Mouse (Mus musculus): ENCODE results near the gene Slc22a21. TPM values are rescaled to one million over a fixed set of nuclear protein-coding genes. Genes with fewer than 3 reads are reported as not detected.

Slc22a21 gene
- polyA plus RNA-seq, 1 experiment, result 1.5 TPM

GRCm38 (mm10) chr11:53929741-53930140, 50.4 kb downstream of the Slc22a21 start:
- Histone ChIP-seq H3K36me3 (ENCODE audit: control insufficient read depth, insufficient read depth) (no peaks in the 10 kb centered on the region), H3ac (ENCODE audit: control insufficient read depth, insufficient read length, low read depth) (no peak overlapping the region), H3K79me2 (ENCODE audit: control insufficient read depth, insufficient read depth) (no peaks in the 10 kb centered on the region), H3K79me3 (ENCODE audit: low read depth) (no peaks in the 10 kb centered on the region), H3K27me3 (ENCODE audit: control insufficient read depth, insufficient read depth, insufficient read length) (no peaks in the 10 kb centered on the region), H3K4me3 (ENCODE audit: insufficient read depth, poor library complexity, severe bottlenecking) (no peak overlapping the region)
- TF ChIP-seq CTCF (IDR thresholded peaks at IDR 0.05; ENCODE audit: control insufficient read depth, insufficient read depth, insufficient read length) (no peak), MYOD1 (IDR thresholded peaks at IDR 0.05; ENCODE audit: control insufficient read depth, insufficient read length, low read depth) (no peak), FOSL1 (IDR thresholded peaks at IDR 0.05; ENCODE audit: insufficient read depth, low read length, poor library complexity, severe bottlenecking) (no peak), USF1 (IDR thresholded peaks at IDR 0.05; ENCODE audit: low read depth) (no peak), MAX (IDR thresholded peaks at IDR 0.05) (no peak), MYOG (IDR thresholded peaks at IDR 0.05; ENCODE audit: control insufficient read depth, extremely low read depth, insufficient read length) (no peak), CEBPB (IDR thresholded peaks at IDR 0.05; ENCODE audit: low read depth) (no peak)

GRCm38 (mm10) chr11:53928585-53928984, 51.5 kb downstream of the Slc22a21 start:
- Histone ChIP-seq H3K79me2 (ENCODE audit: control insufficient read depth, insufficient read depth) (no peaks in the 10 kb centered on the region), H3ac (ENCODE audit: control insufficient read depth, insufficient read length, low read depth) (no peak overlapping the region), H3K79me3 (ENCODE audit: low read depth) (no peaks in the 10 kb centered on the region), H3K36me3 (ENCODE audit: control insufficient read depth, insufficient read depth) (no peaks in the 10 kb centered on the region), H3K27me3 (ENCODE audit: control insufficient read depth, insufficient read depth, insufficient read length) (no peaks in the 10 kb centered on the region), H3K4me3 (ENCODE audit: insufficient read depth, poor library complexity, severe bottlenecking) (no peak overlapping the region)
- TF ChIP-seq USF1 (IDR thresholded peaks at IDR 0.05; ENCODE audit: low read depth) (no peak), MYOG (IDR thresholded peaks at IDR 0.05; ENCODE audit: control insufficient read depth, extremely low read depth, insufficient read length) (no peak), MYOD1 (IDR thresholded peaks at IDR 0.05; ENCODE audit: control insufficient read depth, insufficient read length, low read depth) (no peak), MAX (IDR thresholded peaks at IDR 0.05) (no peak), FOSL1 (IDR thresholded peaks at IDR 0.05; ENCODE audit: insufficient read depth, low read length, poor library complexity, severe bottlenecking) (no peak), CTCF (IDR thresholded peaks at IDR 0.05; ENCODE audit: control insufficient read depth, insufficient read depth, insufficient read length) (no peak), CEBPB (IDR thresholded peaks at IDR 0.05; ENCODE audit: low read depth) (no peak)

GRCm38 (mm10) chr11:53926303-53926702, 53.8 kb downstream of the Slc22a21 start:
- Histone ChIP-seq H3K79me2 (ENCODE audit: control insufficient read depth, insufficient read depth) (no peaks in the 10 kb centered on the region), H3K36me3 (ENCODE audit: control insufficient read depth, insufficient read depth) (no peaks in the 10 kb centered on the region), H3ac (ENCODE audit: control insufficient read depth, insufficient read length, low read depth) (no peak overlapping the region), H3K4me3 (ENCODE audit: insufficient read depth, poor library complexity, severe bottlenecking) (no peak overlapping the region), H3K27me3 (ENCODE audit: control insufficient read depth, insufficient read depth, insufficient read length) (no peaks in the 10 kb centered on the region), H3K79me3 (ENCODE audit: low read depth) (no peaks in the 10 kb centered on the region)
- no peak for TF ChIP-seq USF1 (IDR thresholded peaks at IDR 0.05; ENCODE audit: low read depth)
- no peak for TF ChIP-seq FOSL1 (IDR thresholded peaks at IDR 0.05; ENCODE audit: insufficient read depth, low read length, poor library complexity, severe bottlenecking)
- TF ChIP-seq MYOG (IDR thresholded peaks at IDR 0.05; ENCODE audit: control insufficient read depth, extremely low read depth, insufficient read length), result no peak
- no peak for TF ChIP-seq CTCF (IDR thresholded peaks at IDR 0.05; ENCODE audit: control insufficient read depth, insufficient read depth, insufficient read length)
- TF ChIP-seq MYOD1 (IDR thresholded peaks at IDR 0.05; ENCODE audit: control insufficient read depth, insufficient read length, low read depth), result no peak
- no peak for TF ChIP-seq CEBPB (IDR thresholded peaks at IDR 0.05; ENCODE audit: low read depth)
- TF ChIP-seq MAX (IDR thresholded peaks at IDR 0.05), result no peak

- no peak overlapping the region for H3ac ChIP-seq (ENCODE audit: control insufficient read depth, insufficient read length, low read depth)
- H3K79me3 ChIP-seq (ENCODE audit: low read depth), result no peaks in the 10 kb centered on the region
- H3K4me3 ChIP-seq (ENCODE audit: insufficient read depth, poor library complexity, severe bottlenecking), result no peak overlapping the region
- H3K79me2 ChIP-seq (ENCODE audit: control insufficient read depth, insufficient read depth), result no peaks in the 10 kb centered on the region
- H3K36me3 ChIP-seq (ENCODE audit: control insufficient read depth, insufficient read depth), result no peaks in the 10 kb centered on the region
- TF ChIP-seq MYOG (IDR thresholded peaks at IDR 0.05; ENCODE audit: control insufficient read depth, extremely low read depth, insufficient read length) (no peak), MAX (IDR thresholded peaks at IDR 0.05) (no peak), CEBPB (IDR thresholded peaks at IDR 0.05; ENCODE audit: low read depth) (no peak), FOSL1 (IDR thresholded peaks at IDR 0.05; ENCODE audit: insufficient read depth, low read length, poor library complexity, severe bottlenecking) (no peak), MYOD1 (IDR thresholded peaks at IDR 0.05; ENCODE audit: control insufficient read depth, insufficient read length, low read depth) (no peak), CTCF (IDR thresholded peaks at IDR 0.05; ENCODE audit: control insufficient read depth, insufficient read depth, insufficient read length) (no peak), USF1 (IDR thresholded peaks at IDR 0.05; ENCODE audit: low read depth) (no peak)
- H3K27me3 ChIP-seq (ENCODE audit: control insufficient read depth, insufficient read depth, insufficient read length), result no peaks in the 10 kb centered on the region
Observed at GRCm38 (mm10) chr11:53918851-53919250, 61.3 kb downstream of the Slc22a21 start.

GRCm38 (mm10) chr11:53911011-53911410, 69.1 kb downstream of the Slc22a21 start:
- H3ac ChIP-seq (ENCODE audit: control insufficient read depth, insufficient read length, low read depth), result no peak overlapping the region
- no peaks in the 10 kb centered on the region for H3K79me2 ChIP-seq (ENCODE audit: control insufficient read depth, insufficient read depth)
- TF ChIP-seq CTCF (IDR thresholded peaks at IDR 0.05; ENCODE audit: control insufficient read depth, insufficient read depth, insufficient read length) (no peak), CEBPB (IDR thresholded peaks at IDR 0.05; ENCODE audit: low read depth) (no peak), MYOD1 (IDR thresholded peaks at IDR 0.05; ENCODE audit: control insufficient read depth, insufficient read length, low read depth) (no peak), MAX (IDR thresholded peaks at IDR 0.05) (no peak), FOSL1 (IDR thresholded peaks at IDR 0.05; ENCODE audit: insufficient read depth, low read length, poor library complexity, severe bottlenecking) (no peak), MYOG (IDR thresholded peaks at IDR 0.05; ENCODE audit: control insufficient read depth, extremely low read depth, insufficient read length) (no peak), USF1 (IDR thresholded peaks at IDR 0.05; ENCODE audit: low read depth) (no peak)
- no peaks in the 10 kb centered on the region for H3K27me3 ChIP-seq (ENCODE audit: control insufficient read depth, insufficient read depth, insufficient read length)
- no peaks in the 10 kb centered on the region for H3K36me3 ChIP-seq (ENCODE audit: control insufficient read depth, insufficient read depth)
- no peaks in the 10 kb centered on the region for H3K79me3 ChIP-seq (ENCODE audit: low read depth)
- no peak overlapping the region for H3K4me3 ChIP-seq (ENCODE audit: insufficient read depth, poor library complexity, severe bottlenecking)

GRCm38 (mm10) chr11:53908686-53909085, 71.4 kb downstream of the Slc22a21 start:
- H3K79me3 ChIP-seq (ENCODE audit: low read depth), result no peaks in the 10 kb centered on the region
- H3K79me2 ChIP-seq (ENCODE audit: control insufficient read depth, insufficient read depth), result no peaks in the 10 kb centered on the region
- TF ChIP-seq FOSL1 (IDR thresholded peaks at IDR 0.05; ENCODE audit: insufficient read depth, low read length, poor library complexity, severe bottlenecking), result no peak
- no peak for TF ChIP-seq USF1 (IDR thresholded peaks at IDR 0.05; ENCODE audit: low read depth)
- TF ChIP-seq CTCF (IDR thresholded peaks at IDR 0.05; ENCODE audit: control insufficient read depth, insufficient read depth, insufficient read length), result no peak
- no peak for TF ChIP-seq MAX (IDR thresholded peaks at IDR 0.05)
- no peak for TF ChIP-seq CEBPB (IDR thresholded peaks at IDR 0.05; ENCODE audit: low read depth)
- no peak for TF ChIP-seq MYOD1 (IDR thresholded peaks at IDR 0.05; ENCODE audit: control insufficient read depth, insufficient read length, low read depth)
- no peak for TF ChIP-seq MYOG (IDR thresholded peaks at IDR 0.05; ENCODE audit: control insufficient read depth, extremely low read depth, insufficient read length)

More at GRCm38 (mm10) chr11:53908686-53909085, 71.4 kb downstream of the Slc22a21 start:
- Histone ChIP-seq H3K36me3 (ENCODE audit: control insufficient read depth, insufficient read depth) (no peaks in the 10 kb centered on the region), H3K4me3 (ENCODE audit: insufficient read depth, poor library complexity, severe bottlenecking) (no peak overlapping the region), H3ac (ENCODE audit: control insufficient read depth, insufficient read length, low read depth) (no peak overlapping the region), H3K27me3 (ENCODE audit: control insufficient read depth, insufficient read depth, insufficient read length) (no peaks in the 10 kb centered on the region)
